Mouse (Mus musculus): Measurements from ENCODE around the gene Vars.
"Not testable (repeated sequence)": the region's sequence is repeated elsewhere in the genome, so short reads cannot be mapped to it uniquely, and the experiment has no call there.

Vars gene

GRCm38 (mm10) chr17:35003022-35003838 lies 2.4 kb downstream of the Vars start:
- no peak for ATAC-seq (ENCODE audit: low TSS enrichment)

- no peak for ATAC-seq (ENCODE audit: low TSS enrichment)
These were observed 3.4 kb downstream of the Vars start for GRCm38 (mm10) chr17:35004075-35004717.

- no peak for ATAC-seq (ENCODE audit: low TSS enrichment)
These were observed 4.4 kb downstream of the Vars start for GRCm38 (mm10) chr17:35005158-35005557.

- not testable (repeated sequence) for ATAC-seq (ENCODE audit: low TSS enrichment)
These were observed 5.1 kb downstream of the Vars start for GRCm38 (mm10) chr17:35005902-35006301.

- no peak for ATAC-seq (ENCODE audit: low TSS enrichment)
These were observed 6.7 kb downstream of the Vars start for GRCm38 (mm10) chr17:35007387-35007991.

- no peak for ATAC-seq (ENCODE audit: low TSS enrichment)
These were observed 8.8 kb downstream of the Vars start for GRCm38 (mm10) chr17:35009586-35009985.

- ATAC-seq (ENCODE audit: low TSS enrichment) = no peak
These were observed 10.7 kb downstream of the Vars start for GRCm38 (mm10) chr17:35011440-35011839.

GRCm38 (mm10) chr17:35012430-35012829 lies 11.6 kb downstream of the Vars start:
- no peak for ATAC-seq (ENCODE audit: low TSS enrichment)

GRCm38 (mm10) chr17:35013221-35013620 lies 12.4 kb downstream of the Vars start:
- ATAC-seq (ENCODE audit: low TSS enrichment) = no peak

GRCm38 (mm10) chr17:35015296-35015695 lies 14.5 kb downstream of the Vars start:
- ATAC-seq (ENCODE audit: low TSS enrichment) = no peak

GRCm38 (mm10) chr17:35016376-35016775 lies 15.6 kb downstream of the Vars start, which contains the start of gene Vwa7:
Gene Vwa7, plus strand, starts transcription at chr17:35016579.
- ATAC-seq (ENCODE audit: low TSS enrichment) = no peak

GRCm38 (mm10) chr17:35016791-35017705 lies 16.3 kb downstream of the Vars start:
- ATAC-seq (ENCODE audit: low TSS enrichment) = no peak

GRCm38 (mm10) chr17:35017706-35018030 lies 16.9 kb downstream of the Vars start:
- no peak for ATAC-seq (ENCODE audit: low TSS enrichment)

GRCm38 (mm10) chr17:35018171-35018570 lies 17.4 kb downstream of the Vars start:
- no peak for ATAC-seq (ENCODE audit: low TSS enrichment)

- no peak for ATAC-seq (ENCODE audit: low TSS enrichment)
These were observed 19.1 kb downstream of the Vars start for GRCm38 (mm10) chr17:35019894-35020293.

GRCm38 (mm10) chr17:35020551-35020950 lies 19.8 kb downstream of the Vars start:
- no peak for ATAC-seq (ENCODE audit: low TSS enrichment)

GRCm38 (mm10) chr17:35021163-35021808 lies 20.5 kb downstream of the Vars start:
- ATAC-seq (ENCODE audit: low TSS enrichment) = peak; percentile 70

- no peak for ATAC-seq (ENCODE audit: low TSS enrichment)
These were observed 21.2 kb downstream of the Vars start for GRCm38 (mm10) chr17:35021842-35022477.

GRCm38 (mm10) chr17:35022541-35023060 lies 21.8 kb downstream of the Vars start:
- no peak for ATAC-seq (ENCODE audit: low TSS enrichment)

GRCm38 (mm10) chr17:35023221-35023620 lies 22.4 kb downstream of the Vars start:
- no peak for ATAC-seq (ENCODE audit: low TSS enrichment)

GRCm38 (mm10) chr17:35023756-35024155 lies 23.0 kb downstream of the Vars start:
- ATAC-seq (ENCODE audit: low TSS enrichment) = no peak
